Mouse (Mus musculus): ENCODE results near the gene Lipt2.

DNA sequence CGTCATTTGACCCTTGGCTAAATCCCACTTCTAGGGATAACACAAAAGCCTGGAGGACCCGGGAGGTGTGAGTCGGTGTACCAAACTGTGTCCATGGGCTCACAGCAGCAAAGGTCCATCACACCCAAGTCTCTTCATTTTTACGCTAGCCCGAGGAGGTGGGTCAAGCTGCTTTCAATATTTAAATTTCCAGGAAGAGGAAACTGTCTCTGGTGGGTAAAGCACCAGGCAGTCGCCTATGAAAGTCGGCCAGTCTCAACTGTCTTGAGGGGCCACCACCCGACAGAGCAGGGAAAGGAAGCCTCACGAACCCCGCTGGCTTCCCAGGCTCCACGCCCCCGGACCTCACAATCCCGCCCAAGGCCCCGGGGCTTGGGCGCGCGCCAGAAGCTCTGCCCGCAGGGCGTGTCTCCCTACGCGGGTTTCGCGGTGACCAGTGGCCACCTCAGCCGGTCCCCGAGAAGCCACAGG lies 38.3 kb upstream of the Lipt2 start:
- TF ChIP-seq TAL1 (IDR thresholded peaks at IDR 0.05; ENCODE audit: low read length) (no peak), GATA1 (IDR thresholded peaks at IDR 0.05; ENCODE audit: low read length) (no peak)

All from erythroblast, embryonic 14.5 days (primary cell).